Mouse (Mus musculus) layer of hippocampus, adult 11-12 months (tissue): ENCODE measurements around the gene Chrna1.

Experiments used
- DNase-seq: peaks from one replicate; pipeline ENCODE4 v3.0.0; 2022; ENCODE audit warnings: low spot score

The Chrna1 gene

DNA sequence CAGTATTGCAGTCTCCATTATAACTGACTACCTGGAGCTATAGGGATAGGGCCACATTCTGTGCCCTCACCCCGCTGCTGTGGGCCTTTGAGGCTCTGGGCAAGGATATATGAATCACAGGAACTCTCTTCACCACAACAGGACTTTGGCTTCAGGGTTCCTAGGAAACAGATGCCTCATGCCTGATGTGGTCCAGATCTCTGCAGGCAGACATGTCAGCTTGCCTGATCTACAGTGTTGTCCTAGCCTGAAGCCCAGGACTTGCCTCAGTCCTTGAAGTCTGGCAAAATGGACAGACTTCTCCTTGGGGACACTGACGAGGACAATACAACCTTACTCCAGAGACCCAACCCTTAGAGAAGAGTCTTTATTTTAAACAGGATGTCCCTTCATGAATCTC lies 61.8 kb downstream of the Chrna1 start:
- no peak for DNase-seq

DNA sequence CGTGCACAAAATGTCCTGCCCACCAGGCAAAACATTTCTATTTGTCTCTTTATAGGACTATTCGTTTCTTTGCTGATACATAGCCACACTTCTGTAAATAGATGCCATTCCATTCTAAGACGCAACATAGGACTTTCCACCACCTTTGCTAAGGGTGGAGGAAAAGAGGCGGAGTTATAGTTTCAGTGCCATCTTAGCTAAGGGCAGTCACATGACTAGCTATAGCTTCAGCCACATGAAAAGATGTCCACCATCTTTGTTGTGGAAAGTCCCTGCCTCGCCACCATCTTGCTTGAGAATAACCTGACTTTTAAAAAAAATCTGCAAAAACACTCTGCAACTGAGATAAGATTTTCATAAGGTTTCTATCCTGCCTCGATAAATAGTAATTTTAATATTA lies 66.0 kb downstream of the Chrna1 start:
- no peak for DNase-seq
